Mouse (Mus musculus) olfactory bulb, adult 2 months (tissue): ENCODE data around the gene Ppp2r5d.

Source experiments
- CTCF ChIP-seq: fragments of 200-500 bp; IDR thresholded peaks from 2 replicates; pipeline ENCODE4 v1.5.1; 2012; ENCODE audit warnings: low read depth, mild to moderate bottlenecking, low read length, moderate library complexity; ENCODE audit not compliant: insufficient read depth
- POLR2A ChIP-seq: fragments of 200-500 bp; IDR thresholded peaks from 2 replicates; pipeline ENCODE4 v1.6.1; 2012; ENCODE audit warnings: mild to moderate bottlenecking, low read depth, low read length, moderate library complexity; ENCODE audit not compliant: insufficient read depth

DNA sequence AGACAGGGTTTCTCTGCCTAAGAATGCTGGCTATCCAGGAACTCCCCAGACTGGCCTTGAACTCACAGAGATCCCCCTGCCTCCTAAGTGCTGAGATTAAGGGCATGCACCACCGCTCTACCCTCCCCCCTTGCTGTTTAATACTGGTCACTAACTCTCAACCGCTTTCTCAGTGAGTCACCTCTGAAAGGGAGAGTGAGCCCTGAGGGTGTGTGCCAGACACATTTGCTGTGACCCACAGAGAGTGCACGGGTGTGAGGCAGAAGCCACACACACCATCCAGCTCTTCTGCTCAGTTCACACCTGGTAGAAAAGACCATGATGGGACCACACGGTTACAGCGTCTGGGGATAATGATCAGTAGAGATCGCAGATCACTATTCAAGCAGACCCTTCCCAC is 6.4 kb downstream of the Ppp2r5d start:
- TF ChIP-seq CTCF, result no peak
- no peak for TF ChIP-seq POLR2A
